Mouse (Mus musculus) cerebellum, adult 18-20 months (tissue): ENCODE results near the gene Rps23.
"Not testable (repeated sequence)": the region's sequence is repeated elsewhere in the genome, so short reads cannot be mapped to it uniquely, and the experiment has no call there.

ENCODE experiments used
- DNase-seq, 2 experiments: peaks; one replicate each; pipeline ENCODE4 v3.0.0; 2021

Rps23 gene

GRCm38 (mm10) chr13:90922751-90923612, at the start of gene Rps23:
TSS of gene Rps23 (plus strand) at chr13:90922958.
- DNase-seq = peak; percentile 90 to 91

- no peak for DNase-seq
Observed at GRCm38 (mm10) chr13:90881727-90882429, 40.9 kb upstream of the Rps23 start.

- DNase-seq = no peak
Observed at GRCm38 (mm10) chr13:90885856-90886532, 36.8 kb upstream of the Rps23 start.

GRCm38 (mm10) chr13:90886568-90886983, 36.2 kb upstream of the Rps23 start:
- DNase-seq = peak; percentile 49 to 61

- no peak for DNase-seq
Observed at GRCm38 (mm10) chr13:90890111-90890510, 32.6 kb upstream of the Rps23 start.

GRCm38 (mm10) chr13:90894819-90895218, 27.9 kb upstream of the Rps23 start:
- DNase-seq = no peak

- DNase-seq = peak; percentile 15 to 25
Observed at GRCm38 (mm10) chr13:90896098-90896497, 26.7 kb upstream of the Rps23 start.

- DNase-seq = no peak
Observed at GRCm38 (mm10) chr13:90896821-90897220, 25.9 kb upstream of the Rps23 start.

GRCm38 (mm10) chr13:90905176-90905575, 17.6 kb upstream of the Rps23 start, which contains the start of gene Atp6ap1l:
TSS of gene Atp6ap1l (minus strand) at chr13:90905355.
- no peak for DNase-seq

- no peak for DNase-seq
Observed at GRCm38 (mm10) chr13:90907376-90907775, 15.4 kb upstream of the Rps23 start.

GRCm38 (mm10) chr13:90912760-90913674, 9.7 kb upstream of the Rps23 start:
- DNase-seq = no peak

GRCm38 (mm10) chr13:90913675-90914192, 9.0 kb upstream of the Rps23 start:
- DNase-seq = no peak

GRCm38 (mm10) chr13:90914721-90915120, 8.0 kb upstream of the Rps23 start:
- DNase-seq = no peak

- DNase-seq = not testable (repeated sequence)
Observed at GRCm38 (mm10) chr13:90923617-90924016, 859 bp downstream of the Rps23 start.

- no peak for DNase-seq
Observed at GRCm38 (mm10) chr13:90924072-90924471, 1.3 kb downstream of the Rps23 start.

- no peak for DNase-seq
Observed at GRCm38 (mm10) chr13:90925191-90925590, 2.4 kb downstream of the Rps23 start.

GRCm38 (mm10) chr13:90926125-90926765, 3.5 kb downstream of the Rps23 start:
- DNase-seq = no peak

- no peak for DNase-seq
Observed at GRCm38 (mm10) chr13:90926938-90927633, 4.3 kb downstream of the Rps23 start.

- not testable (repeated sequence) for DNase-seq
Observed at GRCm38 (mm10) chr13:90928266-90928665, 5.5 kb downstream of the Rps23 start.

GRCm38 (mm10) chr13:90929847-90930246, 7.1 kb downstream of the Rps23 start:
- peak; percentile 73 for DNase-seq

- DNase-seq = no peak
Observed at GRCm38 (mm10) chr13:90933256-90933655, 10.5 kb downstream of the Rps23 start.
